Mouse (Mus musculus): ENCODE results near the gene Gm42417. TPM values are rescaled to one million over a fixed set of nuclear protein-coding genes. Genes with fewer than 3 reads are reported as not detected.

Gm42417 gene
- polyA plus RNA-seq, 1 experiment = 0.05 TPM

DNA sequence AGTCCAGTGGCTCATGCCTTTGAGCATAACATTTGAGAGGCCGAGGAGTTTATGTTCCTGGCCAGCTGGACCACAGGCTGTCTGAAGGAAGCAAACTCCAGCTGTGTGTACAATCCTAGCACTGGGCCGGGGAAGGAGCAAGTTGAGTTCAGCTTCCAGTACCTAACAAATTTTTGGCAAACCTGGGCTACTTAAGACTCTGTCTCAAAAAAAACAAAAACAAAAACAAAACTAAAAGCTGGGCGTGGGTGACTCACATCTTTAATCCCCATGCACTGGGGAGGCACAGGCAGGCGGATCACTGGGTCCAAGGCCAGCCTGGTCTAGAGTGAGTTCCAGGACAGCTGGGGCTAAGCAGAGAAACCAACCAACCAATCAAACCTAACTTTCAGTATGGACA is 29.5 kb upstream of the Gm42417 start:
- no peaks in the 10 kb centered on the region for H3K27me3 ChIP-seq (ENCODE audit: control insufficient read depth, insufficient read depth, insufficient read length)
- TF ChIP-seq MYOD1 (IDR thresholded peaks at IDR 0.05; ENCODE audit: control insufficient read depth, insufficient read length, low read depth) (no peak), MYOG (IDR thresholded peaks at IDR 0.05; ENCODE audit: control insufficient read depth, extremely low read depth, insufficient read length) (no peak), USF1 (IDR thresholded peaks at IDR 0.05; ENCODE audit: low read depth) (no peak), FOSL1 (IDR thresholded peaks at IDR 0.05; ENCODE audit: insufficient read depth, low read length, poor library complexity, severe bottlenecking) (no peak), CTCF (IDR thresholded peaks at IDR 0.05; ENCODE audit: control insufficient read depth, insufficient read depth, insufficient read length) (no peak), MAX (IDR thresholded peaks at IDR 0.05) (no peak), CEBPB (IDR thresholded peaks at IDR 0.05; ENCODE audit: low read depth) (no peak)
- H3ac ChIP-seq (ENCODE audit: control insufficient read depth, insufficient read length, low read depth) = no peak overlapping the region
- no peaks in the 10 kb centered on the region for H3K79me3 ChIP-seq (ENCODE audit: low read depth)
- H3K4me3 ChIP-seq (ENCODE audit: insufficient read depth, poor library complexity, severe bottlenecking) = no peak overlapping the region
- no peaks in the 10 kb centered on the region for H3K79me2 ChIP-seq (ENCODE audit: control insufficient read depth, insufficient read depth)
- H3K36me3 ChIP-seq (ENCODE audit: control insufficient read depth, insufficient read depth) = no peaks in the 10 kb centered on the region

DNA sequence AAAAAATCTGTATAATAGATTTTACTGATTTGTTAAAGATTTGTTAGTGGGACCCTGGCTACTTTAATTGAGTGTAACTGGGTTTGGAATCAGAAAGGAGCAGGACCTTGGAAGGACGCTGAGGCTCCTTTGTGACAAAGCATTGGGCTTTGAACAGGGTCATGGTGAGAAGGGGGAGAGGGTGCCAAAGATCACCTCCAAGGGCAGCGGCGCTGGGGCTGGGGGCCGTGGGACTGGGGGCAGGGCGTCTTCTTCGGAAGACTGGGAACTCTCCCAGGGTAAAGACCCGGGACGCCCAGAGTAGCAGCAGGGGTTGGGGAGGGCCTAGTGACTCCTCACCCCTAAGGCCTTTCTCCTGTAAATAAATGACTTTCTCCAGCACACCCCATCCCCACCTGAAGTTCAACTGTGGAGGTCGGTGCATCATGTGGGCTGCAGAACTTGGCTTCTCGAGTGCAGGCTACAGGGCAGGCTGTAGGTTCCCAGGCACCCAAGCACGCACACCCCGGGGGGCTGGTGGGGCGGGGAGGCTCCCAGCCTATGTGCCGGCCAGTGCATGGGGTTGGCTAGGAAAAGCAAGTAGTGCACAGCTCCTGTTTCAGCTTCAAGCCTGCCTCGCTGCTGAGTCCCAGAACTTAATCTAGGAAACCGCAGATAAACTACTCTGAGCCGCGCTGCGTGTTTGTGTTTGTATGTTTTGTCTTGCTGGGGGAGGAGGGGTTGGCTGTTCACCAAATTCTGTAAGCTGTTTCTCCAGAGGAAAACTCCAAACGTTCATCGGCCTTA is 28.8 kb upstream of the Gm42417 start:
- H3ac ChIP-seq (ENCODE audit: control insufficient read depth, insufficient read length, low read depth) = no peak overlapping the region
- no peak overlapping the region for H3K4me3 ChIP-seq (ENCODE audit: insufficient read depth, poor library complexity, severe bottlenecking)
- no peaks in the 10 kb centered on the region for H3K79me2 ChIP-seq (ENCODE audit: control insufficient read depth, insufficient read depth)
- TF ChIP-seq MAX (IDR thresholded peaks at IDR 0.05) (no peak), CTCF (IDR thresholded peaks at IDR 0.05; ENCODE audit: control insufficient read depth, insufficient read depth, insufficient read length) (no peak), CEBPB (IDR thresholded peaks at IDR 0.05; ENCODE audit: low read depth) (no peak), USF1 (IDR thresholded peaks at IDR 0.05; ENCODE audit: low read depth) (no peak), MYOG (IDR thresholded peaks at IDR 0.05; ENCODE audit: control insufficient read depth, extremely low read depth, insufficient read length) (no peak), FOSL1 (IDR thresholded peaks at IDR 0.05; ENCODE audit: insufficient read depth, low read length, poor library complexity, severe bottlenecking) (no peak), MYOD1 (IDR thresholded peaks at IDR 0.05; ENCODE audit: control insufficient read depth, insufficient read length, low read depth) (no peak)
- no peaks in the 10 kb centered on the region for H3K27me3 ChIP-seq (ENCODE audit: control insufficient read depth, insufficient read depth, insufficient read length)
- H3K36me3 ChIP-seq (ENCODE audit: control insufficient read depth, insufficient read depth) = no peaks in the 10 kb centered on the region
- H3K79me3 ChIP-seq (ENCODE audit: low read depth) = no peaks in the 10 kb centered on the region

DNA sequence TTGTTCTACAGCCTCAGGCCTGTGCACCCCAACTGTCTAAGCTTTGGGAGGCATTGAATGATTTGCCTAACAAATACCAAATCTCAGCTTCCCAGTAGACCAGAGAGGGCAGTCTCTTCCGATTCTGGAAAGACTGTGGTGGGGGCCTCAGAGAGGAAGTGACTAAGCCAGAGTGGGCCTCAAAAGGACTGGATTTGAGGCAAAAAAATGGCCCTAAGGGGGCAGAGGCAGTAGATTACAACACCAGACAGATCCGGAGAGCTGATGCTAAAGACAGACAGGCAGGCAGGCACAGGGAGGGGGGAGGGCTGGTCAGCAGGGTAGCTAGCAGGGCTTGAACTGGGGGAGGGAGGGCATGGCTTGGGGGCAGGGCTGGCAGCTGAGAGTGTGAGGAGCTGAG is 27.2 kb upstream of the Gm42417 start:
- Histone ChIP-seq H3K79me2 (ENCODE audit: control insufficient read depth, insufficient read depth) (no peaks in the 10 kb centered on the region), H3ac (ENCODE audit: control insufficient read depth, insufficient read length, low read depth) (no peak overlapping the region), H3K79me3 (ENCODE audit: low read depth) (no peaks in the 10 kb centered on the region), H3K4me3 (ENCODE audit: insufficient read depth, poor library complexity, severe bottlenecking) (no peak overlapping the region), H3K36me3 (ENCODE audit: control insufficient read depth, insufficient read depth) (no peaks in the 10 kb centered on the region), H3K27me3 (ENCODE audit: control insufficient read depth, insufficient read depth, insufficient read length) (no peaks in the 10 kb centered on the region)
- TF ChIP-seq CEBPB (IDR thresholded peaks at IDR 0.05; ENCODE audit: low read depth) = no peak
- TF ChIP-seq USF1 (IDR thresholded peaks at IDR 0.05; ENCODE audit: low read depth) = no peak
- TF ChIP-seq FOSL1 (IDR thresholded peaks at IDR 0.05; ENCODE audit: insufficient read depth, low read length, poor library complexity, severe bottlenecking) = no peak

DNA sequence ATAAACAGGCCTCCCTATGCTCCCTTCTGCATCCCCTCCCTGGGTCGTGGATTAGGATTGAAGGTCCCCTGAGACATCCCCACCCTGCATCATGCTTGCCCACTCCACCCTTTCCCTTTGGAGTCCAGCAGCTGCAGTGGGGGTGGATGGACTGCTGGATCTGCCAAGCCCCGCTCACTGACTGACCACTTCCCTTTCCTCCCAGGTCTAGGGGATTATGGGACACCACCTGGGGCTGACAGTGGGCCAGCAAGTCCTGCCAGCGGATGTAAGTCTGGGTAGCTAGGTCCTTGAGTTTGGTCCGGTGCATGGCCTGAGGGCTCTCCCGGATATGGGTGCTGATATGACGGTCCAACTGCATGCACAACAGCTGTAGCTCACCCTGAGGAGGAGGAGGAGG is 24.9 kb upstream of the Gm42417 start:
- no peaks in the 10 kb centered on the region for H3K27me3 ChIP-seq (ENCODE audit: control insufficient read depth, insufficient read depth, insufficient read length)
- no peaks in the 10 kb centered on the region for H3K79me3 ChIP-seq (ENCODE audit: low read depth)
- no peak overlapping the region for H3K4me3 ChIP-seq (ENCODE audit: insufficient read depth, poor library complexity, severe bottlenecking)
- no peaks in the 10 kb centered on the region for H3K79me2 ChIP-seq (ENCODE audit: control insufficient read depth, insufficient read depth)
- TF ChIP-seq FOSL1 (IDR thresholded peaks at IDR 0.05; ENCODE audit: insufficient read depth, low read length, poor library complexity, severe bottlenecking) (no peak), USF1 (IDR thresholded peaks at IDR 0.05; ENCODE audit: low read depth) (no peak), CTCF (IDR thresholded peaks at IDR 0.05; ENCODE audit: control insufficient read depth, insufficient read depth, insufficient read length) (no peak), MAX (IDR thresholded peaks at IDR 0.05) (no peak), MYOD1 (IDR thresholded peaks at IDR 0.05; ENCODE audit: control insufficient read depth, insufficient read length, low read depth) (peak; percentile 74)
- no peaks in the 10 kb centered on the region for H3K36me3 ChIP-seq (ENCODE audit: control insufficient read depth, insufficient read depth)
- no peak overlapping the region for H3ac ChIP-seq (ENCODE audit: control insufficient read depth, insufficient read length, low read depth)

DNA sequence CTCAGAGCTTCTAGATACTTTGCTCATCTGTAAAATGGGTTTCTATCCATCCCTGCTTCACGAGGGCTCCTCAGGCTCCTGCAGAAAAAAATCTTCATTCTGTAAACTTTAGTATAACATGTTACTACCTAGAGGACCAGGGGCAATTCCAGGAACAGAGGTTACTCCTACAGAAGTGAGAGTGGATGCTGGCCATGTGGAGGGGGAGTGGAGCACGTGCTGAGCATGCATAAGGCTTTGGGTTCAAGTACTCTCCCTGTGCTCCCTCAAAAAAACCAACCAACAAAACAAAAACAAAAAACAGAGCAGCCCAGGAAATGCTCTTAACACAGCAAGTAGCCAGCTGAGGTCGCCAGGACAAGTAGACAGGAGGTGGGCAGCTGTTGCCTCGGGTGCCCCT is 24.4 kb upstream of the Gm42417 start:
- Histone ChIP-seq H3ac (ENCODE audit: control insufficient read depth, insufficient read length, low read depth) (no peak overlapping the region), H3K4me3 (ENCODE audit: insufficient read depth, poor library complexity, severe bottlenecking) (no peak overlapping the region), H3K27me3 (ENCODE audit: control insufficient read depth, insufficient read depth, insufficient read length) (no peaks in the 10 kb centered on the region), H3K79me3 (ENCODE audit: low read depth) (no peaks in the 10 kb centered on the region), H3K36me3 (ENCODE audit: control insufficient read depth, insufficient read depth) (no peaks in the 10 kb centered on the region), H3K79me2 (ENCODE audit: control insufficient read depth, insufficient read depth) (no peaks in the 10 kb centered on the region)
- TF ChIP-seq MYOG (IDR thresholded peaks at IDR 0.05; ENCODE audit: control insufficient read depth, extremely low read depth, insufficient read length) (no peak), FOSL1 (IDR thresholded peaks at IDR 0.05; ENCODE audit: insufficient read depth, low read length, poor library complexity, severe bottlenecking) (no peak)

DNA sequence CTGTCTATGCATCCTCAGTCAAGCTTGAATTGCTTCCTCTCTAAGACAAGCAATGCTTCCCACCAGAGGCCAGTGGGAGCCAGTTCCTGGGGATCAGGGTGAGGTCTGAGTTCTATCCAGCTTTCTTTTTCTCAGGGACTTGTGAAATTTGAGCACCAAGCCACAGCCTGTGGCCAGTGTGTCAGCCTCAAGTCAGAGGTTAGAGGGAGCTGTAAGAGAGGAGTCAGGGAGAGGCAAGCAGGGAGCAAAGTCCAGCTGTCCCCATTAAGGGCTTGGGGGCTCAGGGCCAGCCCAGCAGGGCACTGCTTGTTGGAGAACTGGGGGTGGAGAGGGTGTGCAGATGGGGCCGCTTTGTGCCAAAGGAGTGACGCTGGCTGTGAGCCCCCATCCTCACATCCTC is 24.0 kb upstream of the Gm42417 start:
- no peak for TF ChIP-seq CTCF (IDR thresholded peaks at IDR 0.05; ENCODE audit: control insufficient read depth, insufficient read depth, insufficient read length)
- peak; percentile 74 for TF ChIP-seq MYOD1 (IDR thresholded peaks at IDR 0.05; ENCODE audit: control insufficient read depth, insufficient read length, low read depth)
- TF ChIP-seq FOSL1 (IDR thresholded peaks at IDR 0.05; ENCODE audit: insufficient read depth, low read length, poor library complexity, severe bottlenecking) = no peak
- peak overlapping the region; percentile 27 for H3ac ChIP-seq (ENCODE audit: control insufficient read depth, insufficient read length, low read depth)
- H3K4me3 ChIP-seq (ENCODE audit: insufficient read depth, poor library complexity, severe bottlenecking) = no peak overlapping the region
- no peaks in the 10 kb centered on the region for H3K27me3 ChIP-seq (ENCODE audit: control insufficient read depth, insufficient read depth, insufficient read length)
- H3K36me3 ChIP-seq (ENCODE audit: control insufficient read depth, insufficient read depth) = no peaks in the 10 kb centered on the region
- H3K79me3 ChIP-seq (ENCODE audit: low read depth) = no peaks in the 10 kb centered on the region
- H3K79me2 ChIP-seq (ENCODE audit: control insufficient read depth, insufficient read depth) = no peaks in the 10 kb centered on the region
